Mouse (Mus musculus) ES-CJ7 (cell line): Measurements from ENCODE around the gene Ppp1r14a.

ENCODE experiments used
- DNase-seq: peaks from one replicate; pipeline ENCODE4 v3.0.0; 2011; ENCODE audit warnings: low read depth, low spot score

Gene Ppp1r14a

GRCm38 (mm10) chr7:29303738-29304462 lies 14.8 kb downstream of the Ppp1r14a start, which contains the start of gene Dpf1:
Gene Dpf1, plus strand, starts transcription at chr7:29303951.
- peak; percentile 89 for DNase-seq

GRCm38 (mm10) chr7:29304463-29305262 lies 15.6 kb downstream of the Ppp1r14a start:
- peak; percentile 85 for DNase-seq

- peak; percentile 46 for DNase-seq
These were observed 16.3 kb downstream of the Ppp1r14a start for GRCm38 (mm10) chr7:29305263-29305988.

GRCm38 (mm10) chr7:29306108-29306507 lies 17.0 kb downstream of the Ppp1r14a start:
- DNase-seq: peak; percentile 44

- DNase-seq: peak; percentile 81
These were observed 17.5 kb downstream of the Ppp1r14a start for GRCm38 (mm10) chr7:29306619-29307018.

- peak; percentile 88 for DNase-seq
These were observed 18.4 kb downstream of the Ppp1r14a start for GRCm38 (mm10) chr7:29307350-29308104.

GRCm38 (mm10) chr7:29309221-29309721 lies 20.2 kb downstream of the Ppp1r14a start:
- peak; percentile 29 for DNase-seq

GRCm38 (mm10) chr7:29309749-29310148 lies 20.6 kb downstream of the Ppp1r14a start:
- DNase-seq: no peak

GRCm38 (mm10) chr7:29313051-29313450 lies 23.9 kb downstream of the Ppp1r14a start:
- peak; percentile 52 for DNase-seq

GRCm38 (mm10) chr7:29313572-29314261 lies 24.6 kb downstream of the Ppp1r14a start:
- DNase-seq: no peak

GRCm38 (mm10) chr7:29314844-29315628 lies 25.9 kb downstream of the Ppp1r14a start:
- DNase-seq: no peak

GRCm38 (mm10) chr7:29316137-29316734 lies 27.1 kb downstream of the Ppp1r14a start:
- DNase-seq: no peak

- peak; percentile 80 for DNase-seq
These were observed 27.9 kb downstream of the Ppp1r14a start for GRCm38 (mm10) chr7:29316976-29317375.

- DNase-seq: peak; percentile 95
These were observed 28.4 kb downstream of the Ppp1r14a start for GRCm38 (mm10) chr7:29317558-29317957.

GRCm38 (mm10) chr7:29318115-29318911 lies 29.2 kb downstream of the Ppp1r14a start:
- DNase-seq: peak; percentile 60

- peak; percentile 91 for DNase-seq
These were observed 30.5 kb downstream of the Ppp1r14a start for GRCm38 (mm10) chr7:29319337-29320307.

- no peak for DNase-seq
These were observed 38.0 kb downstream of the Ppp1r14a start for GRCm38 (mm10) chr7:29327087-29327486.
